Mouse (Mus musculus) ES-E14 (cell line): ENCODE data around the gene Slc7a1. TPM values are rescaled to one million over a fixed set of nuclear protein-coding genes. Genes with fewer than 3 reads are reported as not detected.

Source experiments
- DNase-seq: peaks from one replicate; pipeline ENCODE4 v3.0.0-alpha.2; 2013; ENCODE audit warnings: low read depth, low spot score
- H3K27ac ChIP-seq: 2 replicates; pipeline ENCODE4 v1.5.1; 2012; ENCODE audit warnings: low read depth, mild to moderate bottlenecking, low read length, moderate library complexity, mixed read lengths; ENCODE audit not compliant: poor library complexity, insufficient read depth, severe bottlenecking
- H3K36me3 ChIP-seq: 2 replicates; pipeline ENCODE4 v1.6.1; 2012; ENCODE audit warnings: mild to moderate bottlenecking, low read length, moderate library complexity, mixed read lengths; ENCODE audit not compliant: control insufficient read depth, poor library complexity, insufficient read depth, severe bottlenecking
- H3K4me1 ChIP-seq, 2 experiments: fragments of 150-350 bp in 1 of 2; sonication (generic) in 1 of 2; 2 replicates each; pipeline ENCODE4 v1.6.1; 2012; ENCODE audit warnings: low read length in 2 of 2, mild to moderate bottlenecking in 1 of 2, mixed read lengths in 1 of 2; ENCODE audit not compliant: control insufficient read depth in 2 of 2, insufficient read depth in 2 of 2, poor library complexity in 1 of 2
- H3K4me3 ChIP-seq, 2 experiments: fragments of 150-350 bp in 1 of 2; sonication (generic) in 1 of 2; 2 replicates each; pipeline ENCODE4 v1.5.1; 2012; ENCODE audit warnings: low read length in 2 of 2, low read depth in 1 of 2, mild to moderate bottlenecking in 1 of 2, mixed read lengths in 1 of 2; ENCODE audit not compliant: insufficient read depth in 1 of 2, poor library complexity in 1 of 2, severe bottlenecking in 1 of 2
- H3K9ac ChIP-seq: 2 replicates; pipeline ENCODE4 v1.6.1; 2012; ENCODE audit warnings: low read depth, mild to moderate bottlenecking, low read length, mixed read lengths; ENCODE audit not compliant: poor library complexity, insufficient read depth, severe bottlenecking
- H3K9me3 ChIP-seq: fragments of 150-350 bp; sonication (generic); 2 replicates; pipeline ENCODE4 v1.6.1; 2012; ENCODE audit warnings: low read depth, mild to moderate bottlenecking, low read length; ENCODE audit not compliant: control insufficient read depth, insufficient read depth
- CHD2 ChIP-seq: IDR thresholded peaks from 2 replicates; pipeline ENCODE4 v1.6.1; 2014; ENCODE audit warnings: mild to moderate bottlenecking, low read depth, low read length, inconsistent platforms
- HCFC1 ChIP-seq: IDR thresholded peaks from 2 replicates; pipeline ENCODE4 v1.6.1; 2012; ENCODE audit warnings: low read length, inconsistent platforms, borderline replicate concordance; ENCODE audit not compliant: insufficient read depth
- MAFK ChIP-seq: IDR thresholded peaks from 2 replicates; pipeline ENCODE4 v1.6.1; 2014; ENCODE audit warnings: mild to moderate bottlenecking, low read depth, low read length, inconsistent platforms; ENCODE audit not compliant: insufficient read depth
- ZC3H11A ChIP-seq: IDR thresholded peaks from 2 replicates; pipeline ENCODE4 v1.6.1; 2012; ENCODE audit warnings: low read depth, mild to moderate bottlenecking, inconsistent platforms, low read length, borderline replicate concordance
- ZNF384 ChIP-seq: IDR thresholded peaks from 2 replicates; pipeline ENCODE4 v1.6.1; 2012; ENCODE audit warnings: low read depth, low read length, inconsistent platforms
- in situ Hi-C, 2 experiments: fragments of 600-800 bp; cut with MboI; formaldehyde crosslinking; loops; one replicate each; pipeline ENCODE4 v1.15.1; 2025; ENCODE audit warnings: low sequenced_read_pairs in 2 of 2, inconsistent platforms in 1 of 2; ENCODE audit not compliant: unreplicated experiment in 2 of 2
- total RNA-seq: library from RNA; depleted of rRNA; stranded (reverse); fragments of 300-350 nt; gene quantifications from 2 replicates; pipeline ENCODE4 v1.2.3, GENCODE M21; 2012

Gene Slc7a1
- total RNA-seq, 1 experiment, result 104 TPM

- no peak for DNase-seq
- peaks cover 1 to 2% of the 10 kb centered on the region in 2 experiments; a peak in 1 of 4 replicates for H3K4me1 ChIP-seq
- H3K36me3 ChIP-seq, result no peaks in the 10 kb centered on the region
- TF ChIP-seq ZNF384 (no peak), CHD2 (no peak), HCFC1 (no peak)
- no peak overlapping the region for H3K4me3 ChIP-seq
- no peak overlapping the region for H3K9ac ChIP-seq
- no peaks in the 10 kb centered on the region for H3K9me3 ChIP-seq
- H3K27ac ChIP-seq, result no peak overlapping the region
- in situ Hi-C loops, result no loop called here
Observed at GRCm38 (mm10) chr5:148409465-148409864, 9.8 kb upstream of the Slc7a1 start.

GRCm38 (mm10) chr5:148406913-148407312 lies 7.2 kb upstream of the Slc7a1 start:
- H3K9ac ChIP-seq, result no peak overlapping the region
- no peak overlapping the region for H3K4me3 ChIP-seq
- no peak for DNase-seq
- H3K4me1 ChIP-seq, result no peaks in the 10 kb centered on the region
- no peak for TF ChIP-seq MAFK
- no peak for TF ChIP-seq HCFC1
- TF ChIP-seq ZC3H11A, result no peak
- no peak for TF ChIP-seq ZNF384
- no peak for TF ChIP-seq CHD2
- no peaks in the 10 kb centered on the region for H3K36me3 ChIP-seq
- H3K27ac ChIP-seq, result no peak overlapping the region
- in situ Hi-C loops, result no loop called here
- H3K9me3 ChIP-seq, result no peaks in the 10 kb centered on the region

GRCm38 (mm10) chr5:148404548-148404947 lies 4.8 kb upstream of the Slc7a1 start:
- in situ Hi-C loops, result no loop called here
- Histone ChIP-seq H3K9me3 (no peaks in the 10 kb centered on the region), H3K4me1 (no peaks in the 10 kb centered on the region), H3K9ac (no peak overlapping the region), H3K27ac (no peak overlapping the region), H3K4me3 (no peak overlapping the region), H3K36me3 (no peaks in the 10 kb centered on the region)
- TF ChIP-seq CHD2 (no peak), HCFC1 (no peak)
- DNase-seq, result no peak

- no peaks in the 10 kb centered on the region for H3K9me3 ChIP-seq
- TF ChIP-seq ZNF384, result no peak
- H3K9ac ChIP-seq, result no peak overlapping the region
- H3K4me3 ChIP-seq, result no peak overlapping the region
- H3K27ac ChIP-seq, result no peak overlapping the region
- in situ Hi-C loops, result no loop called here
- DNase-seq, result no peak
- H3K4me1 ChIP-seq, result peaks cover 0 to 3% of the 10 kb centered on the region in 2 experiments; a peak in 1 of 4 replicates
- H3K36me3 ChIP-seq, result no peaks in the 10 kb centered on the region
Observed at GRCm38 (mm10) chr5:148402641-148403040, 2.9 kb upstream of the Slc7a1 start.

- Histone ChIP-seq H3K9me3 (no peaks in the 10 kb centered on the region), H3K4me3 (peak overlapping the region; percentile 81 to 84), H3K4me1 (peaks cover 0 to 3% of the 10 kb centered on the region in 2 experiments; a peak in 1 of 4 replicates), H3K27ac (no peak overlapping the region), H3K36me3 (peaks cover 2% of the 10 kb centered on the region; the same call in 1 of the 2 replicates), H3K9ac (peak overlapping the region; percentile 83)
- peak; percentile 82 for TF ChIP-seq HCFC1
- TF ChIP-seq ZNF384, result no peak
- TF ChIP-seq ZC3H11A, result no peak
- no peak for TF ChIP-seq MAFK
- TF ChIP-seq CHD2, result no peak
- DNase-seq, result no peak
- in situ Hi-C loops, result no loop called here
Observed at GRCm38 (mm10) chr5:148398766-148399659, 691 bp downstream of the Slc7a1 start.
